Mouse (Mus musculus) stomach, postnatal 0 days (tissue): Measurements from ENCODE around the gene Lgals9.

ENCODE experiments used
- CTCF ChIP-seq: IDR thresholded peaks from 2 replicates; pipeline ENCODE4 v1.5.1; 2016; ENCODE audit warnings: antibody characterized with exemption, low read depth, mild to moderate bottlenecking, moderate library complexity
- EP300 ChIP-seq: optimal IDR thresholded peaks from 2 replicates; pipeline ENCODE3; 2016; ENCODE audit warnings: antibody characterized with exemption

- TF ChIP-seq EP300 (no peak), CTCF (no peak)
Measured at GRCm38 (mm10) chr11:79003053-79003768, 18.5 kb upstream of the Lgals9 start.
